Mouse (Mus musculus): ENCODE measurements at regions not wholly inside any gene's neighbourhood (a gene's known extent, or its start where the extent isn't known, plus 50 kb on each side); places are given as distances from the start of the nearest gene placed in this dataset.

- TF ChIP-seq EP300 (IDR thresholded peaks at IDR 0.05; ENCODE audit: low read depth): no peak
- no peak for TF ChIP-seq CTCF (IDR thresholded peaks at IDR 0.05; ENCODE audit: low read depth)
Observed at GRCm38 (mm10) chr4:106244384-106244819, 71.6 kb upstream of the Usp24 start.

Measured in liver, embryonic 14.5 days (tissue).